Mouse (Mus musculus) midbrain, embryonic 14.5 days (tissue): ENCODE measurements around the gene Cog7. TPM values are rescaled to one million over a fixed set of nuclear protein-coding genes. Genes with fewer than 3 reads are reported as not detected.

Experiments
- ATAC-seq: fragments of 200-750 bp; cut with Nextera tagmentation; 2 replicates; pipeline ENCODE4 v1.8.0; 2017; ENCODE audit warnings: moderate number of reproducible peaks, moderate library complexity; ENCODE audit not compliant: low FRiP score, low TSS enrichment
- DNase-seq: peaks from one replicate; pipeline ENCODE4 v3.0.0-alpha.2; 2015
- H3K27ac ChIP-seq: fragments of 300-500 bp; sonication (generic); replicated peaks from 2 replicates; pipeline ENCODE4 v1.5.1; 2014; ENCODE audit warnings: mild to moderate bottlenecking, low read depth, low read length, moderate library complexity
- H3K27me3 ChIP-seq: fragments of 300-500 bp; sonication (generic); 2 replicates; pipeline ENCODE4 v1.6.1; 2014; ENCODE audit warnings: low read length, control low read depth, mixed read lengths; ENCODE audit not compliant: control insufficient read depth, insufficient read depth
- H3K36me3 ChIP-seq: fragments of 300-500 bp; sonication (generic); 2 replicates; pipeline ENCODE4 v1.6.1; 2014; ENCODE audit warnings: low read length, control low read depth; ENCODE audit not compliant: control insufficient read depth, insufficient read depth
- H3K4me1 ChIP-seq: fragments of 300-500 bp; sonication (generic); 2 replicates; pipeline ENCODE4 v1.6.1; 2014; ENCODE audit warnings: mild to moderate bottlenecking, antibody characterized with exemption, low read length, control low read depth; ENCODE audit not compliant: control insufficient read depth, insufficient read depth
- H3K4me2 ChIP-seq: fragments of 300-500 bp; sonication (generic); 2 replicates; pipeline ENCODE4 v1.6.1; 2014; ENCODE audit warnings: mild to moderate bottlenecking, low read length, moderate library complexity
- H3K4me3 ChIP-seq: fragments of 300-500 bp; sonication (generic); replicated peaks from 2 replicates; pipeline ENCODE4 v1.5.1; 2014; ENCODE audit warnings: low read depth, low read length
- H3K9ac ChIP-seq: fragments of 300-500 bp; sonication (generic); replicated peaks from 2 replicates; pipeline ENCODE4 v1.6.1; 2014; ENCODE audit warnings: mild to moderate bottlenecking, low read length, moderate library complexity
- H3K9me3 ChIP-seq: fragments of 300-500 bp; sonication (generic); 2 replicates; pipeline ENCODE4 v1.6.1; 2016; ENCODE audit warnings: low read length, control low read depth, mixed read lengths; ENCODE audit not compliant: control insufficient read depth
- WGBS: fragments of 180-500 bp; shearing (Covaris S2); extraction: QIAGEN DNeasy Blood & Tissue Kit; methylation state at CpG from one replicate; pipeline ENCODE4 v1.1.7; 2014; 5-methylcytosine and 5-hydroxymethylcytosine counted together
- polyA plus RNA-seq: library from polyadenylated mRNA; unstranded; fragments of >200 nt; fragmentation: Nextera tagmentation; extraction: Ambion mirVana; gene quantifications from 2 replicates; pipeline ENCODE4 v1.2.1, GENCODE M21; 2014

Gene Cog7
- polyA plus RNA-seq, 1 experiment from 2014 or later = 19.8 TPM

DNA sequence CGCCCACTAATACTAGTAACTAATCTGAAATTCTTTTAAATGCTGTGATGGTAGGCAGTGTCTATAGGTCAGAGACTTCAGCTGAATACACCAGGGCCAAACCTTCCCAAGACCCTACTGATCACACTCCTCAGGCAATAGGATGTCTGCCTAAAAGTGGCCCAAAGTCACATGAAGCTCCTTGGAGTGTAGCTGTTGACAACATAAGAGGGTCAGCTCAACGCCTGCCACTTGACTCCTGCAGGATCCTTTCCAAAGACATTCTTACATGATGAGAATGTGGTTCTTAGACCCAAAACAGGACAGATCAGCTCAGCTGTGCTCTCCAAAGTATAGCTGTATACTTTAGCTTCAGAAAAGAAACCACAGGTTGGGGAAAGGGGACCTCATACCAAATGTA is 39.1 kb downstream of the Cog7 start:
- Histone ChIP-seq H3K4me1 (no peaks in the 10 kb centered on the region), H3K4me3 (no peak overlapping the region), H3K4me2 (no peak overlapping the region), H3K36me3 (peaks cover 17% of the 10 kb centered on the region), H3K9ac (no peak overlapping the region), H3K27ac (no peak overlapping the region), H3K27me3 (no peaks in the 10 kb centered on the region), H3K9me3 (no peaks in the 10 kb centered on the region)
- DNase-seq (no peak), ATAC-seq (no peak)
- 99% methylated on average over 2 of the region's 2 CpGs for WGBS

DNA sequence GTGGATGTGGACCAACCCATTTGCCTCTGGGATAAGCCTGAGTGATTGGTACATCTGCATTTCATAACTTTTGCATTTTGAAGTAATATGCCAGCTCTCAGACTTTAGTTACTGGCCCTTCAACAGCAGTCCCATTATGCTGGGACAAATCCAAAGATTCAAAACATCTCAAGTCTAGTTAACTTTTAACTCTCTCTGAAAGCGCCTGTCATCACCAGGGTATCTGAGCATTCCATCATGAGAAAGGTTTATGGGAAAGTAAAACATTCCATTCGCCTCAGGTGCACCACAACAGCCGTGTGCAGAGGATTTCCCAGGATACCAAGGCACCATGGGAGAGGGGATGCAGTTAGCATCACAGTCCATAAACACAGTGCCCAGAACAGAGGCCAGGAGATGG is 39.9 kb downstream of the Cog7 start:
- no peak overlapping the region for H3K4me2 ChIP-seq
- H3K9ac ChIP-seq = no peak overlapping the region
- no peaks in the 10 kb centered on the region for H3K4me1 ChIP-seq
- no peak overlapping the region for H3K27ac ChIP-seq
- 93% methylated on average over 3 of the region's 3 CpGs for WGBS
- no peaks in the 10 kb centered on the region for H3K27me3 ChIP-seq
- no peak overlapping the region for H3K4me3 ChIP-seq
- H3K9me3 ChIP-seq = no peaks in the 10 kb centered on the region
- DNase-seq = no peak
- no peak for ATAC-seq
- peaks cover 16% of the 10 kb centered on the region for H3K36me3 ChIP-seq

DNA sequence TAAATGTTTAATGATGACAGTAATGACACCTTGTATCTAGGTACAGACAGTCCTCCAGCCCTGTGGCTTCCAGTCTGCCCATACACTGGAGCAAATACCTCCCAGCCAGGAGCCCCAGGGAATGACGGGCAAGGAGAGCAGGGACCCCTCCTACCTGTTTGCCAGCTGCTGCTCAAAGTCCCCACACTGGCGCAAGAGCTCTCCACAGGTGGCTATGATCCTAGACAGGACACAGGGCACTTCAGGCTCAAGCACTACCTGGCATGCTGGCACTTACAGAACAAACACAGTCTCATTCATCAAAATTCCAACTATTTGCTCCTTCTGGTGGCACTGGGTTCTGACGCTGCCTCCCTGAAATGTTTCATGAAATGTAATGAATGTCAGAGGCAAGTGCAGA is 40.5 kb downstream of the Cog7 start:
- ATAC-seq (no peak), DNase-seq (no peak)
- Histone ChIP-seq H3K4me2 (no peak overlapping the region), H3K36me3 (peaks cover 15% of the 10 kb centered on the region), H3K4me3 (no peak overlapping the region), H3K27me3 (no peaks in the 10 kb centered on the region), H3K9ac (no peak overlapping the region), H3K27ac (no peak overlapping the region), H3K9me3 (no peaks in the 10 kb centered on the region), H3K4me1 (no peaks in the 10 kb centered on the region)
- WGBS = 94% methylated on average over 3 of the region's 3 CpGs

DNA sequence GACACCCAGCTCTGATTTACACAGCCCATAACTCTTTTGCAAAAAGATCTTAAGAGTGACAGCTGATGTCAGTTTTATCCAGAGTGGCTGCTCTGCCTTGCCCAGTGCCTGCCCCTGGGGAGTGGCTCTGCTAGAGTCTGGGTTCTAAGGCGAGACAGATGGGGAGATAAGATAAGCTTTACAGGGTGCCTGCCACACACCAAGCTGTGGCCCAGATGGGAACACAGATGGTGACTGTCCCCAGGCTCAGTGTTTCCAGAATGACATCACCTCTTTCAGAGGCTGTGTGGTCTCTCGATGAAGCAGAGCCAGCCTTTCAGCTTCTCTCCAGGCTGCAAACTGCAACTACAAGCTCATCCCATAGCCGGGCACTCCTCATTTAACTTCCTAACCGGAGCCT is 41.8 kb downstream of the Cog7 start:
- ATAC-seq (peak; percentile 53; the same call in 1 of the 2 replicates), DNase-seq (peak; percentile 45)
- Histone ChIP-seq H3K27ac (no peak overlapping the region), H3K4me1 (no peaks in the 10 kb centered on the region), H3K27me3 (no peaks in the 10 kb centered on the region), H3K9me3 (no peaks in the 10 kb centered on the region), H3K4me2 (no peak overlapping the region), H3K36me3 (peaks cover 19% of the 10 kb centered on the region), H3K4me3 (no peak overlapping the region), H3K9ac (no peak overlapping the region)
- WGBS = 35% methylated on average over 4 of the region's 4 CpGs

DNA sequence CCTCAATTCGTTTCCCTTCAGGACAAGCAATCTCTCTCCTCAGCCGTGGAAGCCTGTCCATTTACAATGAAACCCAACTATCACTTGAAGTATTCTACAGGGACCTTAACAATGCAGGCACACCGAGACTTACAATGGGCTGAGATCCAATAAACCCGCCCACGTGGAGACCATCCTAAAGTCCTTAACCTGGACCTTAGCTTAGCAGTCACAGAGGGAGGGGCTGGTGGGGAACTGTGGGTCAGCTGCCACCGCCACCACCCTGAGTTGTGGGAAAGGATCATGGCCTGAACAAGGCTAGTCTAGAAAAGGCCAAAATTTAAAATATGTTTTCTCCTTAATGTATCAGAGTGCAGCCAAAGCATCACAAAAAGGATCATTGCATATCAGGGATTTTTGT is 42.3 kb downstream of the Cog7 start:
- DNase-seq (no peak), ATAC-seq (no peak)
- Histone ChIP-seq H3K36me3 (peaks cover 19% of the 10 kb centered on the region), H3K9ac (no peak overlapping the region), H3K9me3 (no peaks in the 10 kb centered on the region), H3K4me1 (no peaks in the 10 kb centered on the region), H3K27ac (no peak overlapping the region), H3K4me3 (no peak overlapping the region), H3K4me2 (no peak overlapping the region), H3K27me3 (no peaks in the 10 kb centered on the region)
- WGBS = 55% methylated on average over 6 of the region's 6 CpGs

DNA sequence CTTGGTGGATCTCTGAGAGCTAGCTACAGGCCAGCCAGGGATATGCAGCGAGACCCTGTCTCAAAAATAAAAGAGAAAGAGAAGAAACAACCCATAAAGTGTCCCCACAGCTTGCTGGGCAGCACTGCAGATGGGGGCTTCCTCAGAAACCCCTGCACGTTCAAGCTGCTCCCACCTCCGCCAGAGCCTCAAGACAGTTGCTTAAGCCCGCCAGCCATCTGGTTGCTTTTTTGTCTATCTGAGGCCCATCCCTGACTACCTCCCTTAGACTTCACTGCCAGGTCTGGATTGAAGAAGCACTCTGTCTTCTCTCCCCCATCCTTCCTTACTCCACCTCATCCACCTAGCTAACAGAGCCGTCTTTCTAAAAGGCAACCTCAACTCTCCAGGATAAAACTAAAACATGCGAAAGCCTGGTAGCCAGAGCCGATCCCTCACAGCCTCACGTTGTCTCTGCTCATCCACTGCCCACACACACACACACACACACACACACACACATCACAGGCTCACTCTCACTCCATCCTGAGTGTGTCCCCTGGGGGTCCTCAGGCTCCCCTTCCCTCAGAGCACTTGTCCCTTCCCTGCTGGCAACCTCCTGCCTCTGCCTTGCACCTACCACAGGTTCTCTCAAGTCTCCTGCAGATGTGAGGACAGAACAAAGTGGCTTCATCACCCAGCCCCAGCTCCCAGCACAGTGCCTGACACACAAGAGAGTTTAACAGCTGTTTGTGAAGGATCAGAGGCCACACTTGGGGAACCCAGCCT is 43.2 kb downstream of the Cog7 start:
- Histone ChIP-seq H3K36me3 (peaks cover 14% of the 10 kb centered on the region), H3K4me1 (no peaks in the 10 kb centered on the region), H3K4me3 (no peak overlapping the region), H3K9me3 (no peaks in the 10 kb centered on the region), H3K9ac (no peak overlapping the region), H3K4me2 (no peak overlapping the region), H3K27ac (0 out of 2 replicates have a peak overlapping the region, but pooled peaks have one; percentile 13), H3K27me3 (no peaks in the 10 kb centered on the region)
- DNase-seq = no peak
- WGBS = 74% methylated on average over 8 of the region's 8 CpGs
- ATAC-seq = no peak

DNA sequence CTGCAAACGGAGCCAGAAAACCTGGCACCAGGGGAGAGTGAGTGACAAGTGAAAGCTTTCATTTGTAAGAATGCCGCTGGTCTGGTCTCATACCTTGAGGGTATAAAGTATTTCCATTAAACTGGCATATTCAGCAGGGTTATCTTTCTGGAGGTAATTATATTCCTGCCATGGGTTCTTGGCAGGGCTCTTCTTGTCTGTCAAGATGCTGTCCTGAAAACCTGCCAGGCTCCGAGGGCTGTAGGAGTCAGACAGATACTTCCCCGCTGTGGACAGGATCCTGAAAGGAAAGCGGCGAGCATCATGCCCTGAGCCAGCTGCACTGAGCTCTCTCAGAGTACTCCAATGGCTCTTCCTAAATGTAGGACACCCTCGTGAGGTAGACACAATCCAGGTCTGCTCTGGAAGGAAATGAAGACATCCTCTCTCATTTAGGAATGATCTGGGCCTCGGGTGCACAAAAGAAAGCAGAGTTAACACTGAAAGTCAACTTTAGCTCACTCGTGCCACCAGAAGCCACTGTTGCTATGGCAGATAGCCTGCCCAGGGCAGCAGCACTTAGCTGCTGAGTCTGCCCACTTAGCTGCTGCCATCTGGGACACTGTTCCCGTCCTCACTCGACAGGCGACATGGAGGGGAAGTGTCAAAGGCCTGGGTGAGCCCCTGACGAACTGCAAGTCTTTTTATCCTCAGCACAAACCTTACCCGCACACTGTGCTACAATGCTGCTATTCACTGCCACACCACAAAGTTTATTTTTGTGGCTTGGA is 44.5 kb downstream of the Cog7 start:
- H3K27me3 ChIP-seq = no peaks in the 10 kb centered on the region
- no peak overlapping the region for H3K4me2 ChIP-seq
- ATAC-seq = no peak
- H3K27ac ChIP-seq = no peak overlapping the region
- 68% methylated on average over 14 of the region's 14 CpGs for WGBS
- H3K9me3 ChIP-seq = no peaks in the 10 kb centered on the region
- H3K4me1 ChIP-seq = no peaks in the 10 kb centered on the region
- no peak overlapping the region for H3K4me3 ChIP-seq
- peaks cover 10% of the 10 kb centered on the region for H3K36me3 ChIP-seq
- DNase-seq = peak; percentile 18
- no peak overlapping the region for H3K9ac ChIP-seq

DNA sequence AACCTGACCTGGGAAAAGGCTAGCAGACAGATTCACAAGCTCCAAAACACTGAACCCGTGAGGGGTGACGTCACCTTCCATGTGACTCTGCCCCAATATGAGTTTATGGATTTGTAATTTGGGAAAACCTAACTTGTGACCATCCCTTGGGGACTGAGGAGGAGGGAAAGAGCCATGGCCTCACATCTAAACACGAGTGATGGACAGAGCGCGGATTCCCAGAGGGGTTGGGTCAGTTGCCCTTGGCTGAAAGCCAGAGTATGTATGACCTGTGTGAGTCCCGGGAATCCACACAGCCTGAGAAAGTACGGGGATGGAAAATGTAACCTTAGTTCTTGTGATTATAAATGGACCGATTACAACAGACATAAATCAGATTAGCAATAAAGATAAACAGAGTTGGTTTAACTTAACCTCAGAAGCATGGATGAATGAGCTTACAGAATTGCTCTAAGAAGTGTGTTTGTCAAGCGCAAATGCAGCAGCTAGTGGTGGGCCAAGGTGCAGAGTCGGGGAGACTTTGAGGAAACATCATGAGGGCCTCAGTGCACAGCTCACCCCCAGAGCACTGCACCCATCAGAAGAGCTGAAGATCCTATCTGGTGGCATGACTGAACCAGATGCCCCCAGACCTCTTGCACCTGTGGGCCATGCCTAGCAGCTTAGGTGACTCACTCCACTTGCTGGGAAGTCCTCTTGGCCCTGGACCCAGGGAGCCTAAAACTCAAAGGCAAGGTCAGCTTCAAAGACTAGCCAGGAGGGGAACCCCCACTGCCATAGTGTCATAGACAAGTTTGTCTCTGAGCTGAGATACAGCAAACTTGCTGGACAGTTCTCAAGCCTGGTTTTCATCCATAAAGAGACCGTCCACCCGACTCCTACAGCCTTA is 45.4 kb downstream of the Cog7 start:
- 87% methylated on average over 12 of the region's 12 CpGs for WGBS
- no peak for DNase-seq
- ATAC-seq = no peak
- H3K9me3 ChIP-seq = no peaks in the 10 kb centered on the region
- no peaks in the 10 kb centered on the region for H3K4me1 ChIP-seq
- peaks cover 11% of the 10 kb centered on the region; the same call in 1 of the 2 replicates for H3K36me3 ChIP-seq
- H3K4me3 ChIP-seq = no peak overlapping the region
- no peaks in the 10 kb centered on the region for H3K27me3 ChIP-seq
- H3K9ac ChIP-seq = no peak overlapping the region
- H3K4me2 ChIP-seq = no peak overlapping the region
- no peak overlapping the region for H3K27ac ChIP-seq
